Mouse (Mus musculus) erythroblast, adult 5-6 weeks (primary cell): ENCODE results near the gene Hdac5. TPM values are rescaled to one million over a fixed set of nuclear protein-coding genes. Genes with fewer than 3 reads are reported as not detected.

Source experiments
- ATAC-seq: replicated peaks from 2 replicates; pipeline ENCODE4 v1.8.0; 2016; ENCODE audit warnings: moderate number of reproducible peaks, mild to moderate bottlenecking, moderate TSS enrichment, inconsistent platforms; ENCODE audit not compliant: poor library complexity, low FRiP score, severe bottlenecking
- total RNA-seq, 2 experiments: library from RNA; stranded (forward) in 1 of 2; stranded (reverse) in 1 of 2; fragments of 150-400 nt in 1 of 2; fragments of 200-764, 138-1000 nt in 1 of 2; gene quantifications; 2 replicates each; pipeline versions ENCODE4 v1.2.3 to v1.2.4; 2015 to 2017; ENCODE audit warnings: low replicate concordance in 2 of 2

Hdac5 gene
- total RNA-seq (2015; ENCODE audit: low replicate concordance) (3.7 and 10.2 TPM in 2 replicates), total RNA-seq (2017; ENCODE audit: low replicate concordance) (13.3 and 17.3 TPM in 2 replicates)

DNA sequence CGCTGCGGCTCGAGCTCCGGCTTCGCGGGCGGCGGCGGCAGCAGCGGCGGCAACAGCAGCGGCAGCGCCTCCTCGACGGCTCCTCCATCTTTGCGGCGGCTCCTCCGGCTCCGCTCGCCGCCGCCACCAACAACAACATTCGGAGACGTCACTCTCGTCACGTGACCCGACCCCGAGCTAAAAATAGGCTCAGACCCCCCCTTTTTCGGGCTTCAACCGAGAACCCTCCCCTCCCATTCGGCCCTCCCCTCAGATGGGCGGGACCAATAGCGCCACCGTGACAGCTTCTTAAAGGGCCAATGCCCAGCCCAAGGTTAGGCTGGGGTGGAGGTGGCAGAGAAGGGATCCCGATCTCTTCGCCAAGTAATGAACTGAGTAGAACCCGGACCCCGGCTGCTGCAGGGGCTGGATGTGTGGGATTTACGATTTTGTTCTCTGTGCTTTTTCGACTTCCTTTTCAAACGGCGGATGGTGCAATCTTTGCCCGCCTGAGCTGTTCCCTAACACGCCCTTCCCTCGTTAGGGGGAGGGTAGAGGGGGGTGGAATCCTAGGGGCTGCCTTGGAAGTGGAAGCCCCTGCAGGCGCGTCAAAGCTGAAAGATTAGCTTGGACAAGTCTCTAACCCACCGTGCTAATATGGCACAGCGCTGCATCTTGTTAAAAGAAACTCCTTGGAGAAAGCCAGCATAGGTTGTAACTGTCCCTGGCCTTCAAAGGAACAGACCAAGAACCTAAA is at the start of gene Hdac5:
Hdac5 (minus strand) TSS at position 161 of the 736 bp plus-strand sequence.
- peak; percentile 97 for ATAC-seq

DNA sequence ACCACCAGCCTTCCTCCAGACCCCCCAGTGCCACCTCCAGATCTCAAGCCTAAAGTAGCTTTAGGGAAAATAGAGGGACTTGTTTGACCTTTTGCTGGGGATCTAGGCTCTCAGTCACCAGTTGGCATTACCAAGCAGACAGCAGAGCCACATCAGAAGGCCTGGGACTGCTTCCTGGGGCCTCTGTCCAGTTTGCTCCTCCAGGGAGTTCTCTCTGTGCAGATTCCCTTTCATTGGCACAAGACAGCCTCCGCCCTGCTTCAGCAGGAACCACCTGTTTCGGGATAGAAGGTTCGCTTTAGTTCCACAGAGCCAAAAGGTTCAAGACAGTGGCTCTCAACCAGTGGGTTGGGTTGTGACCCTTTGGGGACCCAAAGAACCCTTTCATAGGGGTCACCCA is 49.6 kb upstream of the Hdac5 start:
- no peak for ATAC-seq

DNA sequence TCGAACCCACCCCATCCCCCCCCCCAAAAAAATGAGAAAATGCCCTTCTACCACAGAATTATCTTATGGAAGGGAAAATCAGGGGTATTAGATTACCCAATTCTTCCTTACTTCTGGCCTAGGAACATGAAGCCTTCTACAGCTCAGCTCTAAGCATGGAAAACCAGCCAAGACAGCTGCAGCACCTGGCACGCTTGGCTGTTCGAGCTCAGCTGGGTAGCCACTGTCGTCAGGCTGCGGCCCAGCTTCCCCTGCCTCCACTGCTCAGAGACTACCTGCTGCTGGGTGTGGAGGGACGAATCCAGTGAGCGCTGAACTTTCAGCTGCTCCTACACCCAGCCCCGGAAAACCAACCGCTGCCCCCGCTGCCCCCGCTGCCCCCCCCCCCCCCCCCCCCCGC is 47.8 kb upstream of the Hdac5 start:
- no peak for ATAC-seq

DNA sequence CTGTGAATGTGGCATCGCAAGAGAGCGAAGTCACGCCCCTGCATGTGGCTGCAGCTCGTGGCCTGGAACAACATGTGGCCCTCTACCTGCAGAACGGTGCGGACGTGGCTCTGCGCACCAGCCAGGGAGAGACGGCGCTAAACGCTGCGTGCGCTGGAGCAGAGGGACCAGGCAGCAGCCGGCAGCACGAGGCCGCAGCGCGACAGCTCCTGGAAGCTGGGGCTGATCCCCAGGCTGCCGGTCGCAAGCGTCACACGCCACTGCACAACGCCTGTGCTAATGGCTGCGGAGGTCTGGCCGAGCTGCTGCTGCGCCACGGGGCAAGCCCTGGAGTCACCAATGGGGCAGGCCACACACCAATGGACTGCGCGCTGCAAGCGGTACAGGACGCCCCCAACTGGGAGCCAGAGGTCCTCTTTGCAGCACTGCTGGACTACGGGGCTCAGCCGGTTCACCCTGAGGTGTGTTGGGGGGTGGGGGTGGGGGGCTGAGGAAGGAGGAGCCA is 46.5 kb upstream of the Hdac5 start:
- ATAC-seq: no peak

DNA sequence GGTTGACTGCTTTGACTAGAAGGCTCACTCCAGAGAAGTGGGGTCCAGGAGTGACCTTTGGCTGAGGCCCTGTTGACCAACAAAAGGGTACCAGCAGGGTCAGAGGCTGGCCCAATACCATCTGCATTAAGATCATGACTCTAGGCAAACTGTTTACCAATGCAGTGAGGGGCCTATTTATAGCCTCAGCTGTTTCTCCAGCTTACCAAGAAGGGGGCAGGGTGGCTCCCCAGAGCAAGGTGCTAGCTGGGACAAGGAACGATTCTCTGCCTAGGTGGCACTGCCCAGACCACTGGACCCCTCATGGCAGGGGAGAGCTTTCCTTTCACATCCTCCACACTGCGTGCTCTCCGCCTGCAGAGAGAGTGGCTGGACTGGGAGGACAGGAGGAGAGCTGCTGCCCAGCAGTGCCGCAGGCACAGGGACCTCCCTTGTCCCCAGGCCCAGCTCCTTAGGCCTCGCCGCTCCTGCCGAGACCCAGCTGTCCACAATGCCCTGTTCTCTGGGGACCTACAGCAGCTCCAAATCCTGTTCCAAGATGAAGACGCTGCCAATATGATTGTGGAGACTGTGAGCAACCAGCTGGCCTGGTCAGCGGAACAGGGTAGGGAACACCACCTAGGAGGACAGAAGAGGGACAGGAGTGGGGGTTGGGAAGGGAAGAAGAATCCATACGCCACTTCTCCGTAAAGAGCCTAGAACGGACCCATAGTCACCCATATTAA is 38.7 kb upstream of the Hdac5 start, which contains the start of gene Asb16:
Asb16 (plus strand) TSS at position 224 of the 725 bp plus-strand sequence.
- ATAC-seq: no peak

DNA sequence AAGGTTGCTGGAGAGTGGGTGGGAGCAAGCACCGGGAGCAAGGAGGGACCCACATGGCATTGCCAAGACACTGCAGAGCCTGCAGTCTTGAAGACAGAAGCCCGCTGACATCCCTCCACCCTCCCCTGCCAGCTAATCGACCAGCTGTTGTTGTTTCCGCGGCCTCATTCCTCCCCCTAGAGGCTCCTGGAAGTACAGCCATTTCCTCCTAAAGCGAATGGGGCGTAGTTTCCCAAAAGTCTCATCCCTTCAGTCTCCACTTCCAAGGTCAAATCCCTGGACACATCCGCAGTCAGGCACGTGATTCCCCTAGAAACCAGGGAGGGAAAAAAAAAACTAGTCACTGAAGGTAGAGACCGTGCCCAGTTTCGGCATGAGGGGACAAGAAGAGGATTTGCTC is 37.5 kb upstream of the Hdac5 start:
- peak; percentile 66 for ATAC-seq

DNA sequence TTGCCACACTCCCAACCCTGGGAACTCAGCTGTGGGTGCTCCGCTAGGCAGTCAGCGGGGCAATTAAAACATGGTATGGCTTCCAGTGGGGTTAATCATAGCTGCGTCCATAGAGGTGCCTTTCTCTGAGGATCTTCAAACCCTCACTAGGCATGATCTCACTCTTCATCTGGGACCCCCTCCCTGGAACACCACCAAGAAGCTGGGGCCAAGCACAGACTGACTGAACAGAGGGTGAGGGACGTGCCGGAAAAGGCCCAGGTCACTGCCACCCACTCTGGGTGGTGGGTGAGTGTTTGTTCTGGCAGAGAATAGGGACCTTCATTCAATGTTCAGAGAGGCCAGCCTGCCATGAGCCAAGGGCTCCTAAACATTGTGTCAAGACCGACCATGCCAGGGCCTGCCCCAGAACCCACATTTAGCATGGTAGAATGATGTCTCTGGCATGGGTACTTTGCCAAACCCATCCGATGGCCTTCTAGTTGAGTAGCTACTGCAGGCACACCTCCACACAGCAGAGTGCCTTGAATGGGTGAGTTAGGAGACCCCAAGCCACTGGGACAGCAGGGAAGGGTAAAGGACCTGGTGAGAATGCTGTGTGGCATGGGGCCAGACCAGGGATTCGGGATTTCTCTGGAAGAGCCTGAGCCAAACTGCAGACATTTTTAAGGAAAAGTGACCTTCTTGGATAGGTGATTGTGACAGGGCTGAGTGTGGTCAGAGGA is 36.8 kb upstream of the Hdac5 start:
- ATAC-seq: no peak

DNA sequence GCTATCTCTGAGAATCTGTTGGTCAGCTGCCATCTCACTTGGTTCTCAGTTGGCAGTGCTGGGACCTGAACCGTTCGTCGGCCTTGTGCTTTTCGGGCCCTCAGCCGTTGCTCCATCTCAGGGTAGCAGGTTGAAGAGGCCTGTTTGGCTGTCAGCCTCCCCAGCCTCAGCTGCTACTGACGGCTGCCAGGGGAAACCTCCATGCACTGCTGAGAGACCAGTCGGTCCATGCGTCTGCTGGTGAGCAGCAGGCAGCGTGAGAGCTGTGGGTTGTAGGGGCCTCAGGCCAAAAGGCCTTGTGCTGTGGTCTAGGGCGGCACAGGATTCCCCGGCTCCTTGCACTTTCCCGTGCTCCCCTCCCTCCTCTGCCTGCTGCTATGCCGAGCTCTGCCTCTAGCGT is 35.9 kb upstream of the Hdac5 start:
- ATAC-seq: no peak

DNA sequence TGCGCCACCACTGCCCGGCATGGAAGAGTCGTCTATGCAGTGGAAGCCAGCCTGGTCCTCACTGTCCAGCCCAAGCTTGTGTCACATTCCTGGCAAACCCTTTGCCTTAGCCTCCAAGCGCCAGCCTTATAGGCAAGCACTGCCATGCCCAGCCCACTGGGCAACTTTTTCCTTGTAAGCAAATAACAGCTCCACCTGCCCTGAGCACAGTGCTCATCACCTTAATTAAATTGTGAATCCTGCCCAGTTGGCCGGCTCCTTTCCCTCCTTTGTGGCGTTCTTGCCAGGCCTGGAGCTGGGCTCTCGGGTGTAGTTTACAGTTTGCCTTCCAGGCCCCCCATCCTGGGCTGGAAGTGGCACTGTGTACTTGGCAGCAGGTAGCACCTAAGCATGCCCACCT is 33.2 kb upstream of the Hdac5 start:
- ATAC-seq: no peak

DNA sequence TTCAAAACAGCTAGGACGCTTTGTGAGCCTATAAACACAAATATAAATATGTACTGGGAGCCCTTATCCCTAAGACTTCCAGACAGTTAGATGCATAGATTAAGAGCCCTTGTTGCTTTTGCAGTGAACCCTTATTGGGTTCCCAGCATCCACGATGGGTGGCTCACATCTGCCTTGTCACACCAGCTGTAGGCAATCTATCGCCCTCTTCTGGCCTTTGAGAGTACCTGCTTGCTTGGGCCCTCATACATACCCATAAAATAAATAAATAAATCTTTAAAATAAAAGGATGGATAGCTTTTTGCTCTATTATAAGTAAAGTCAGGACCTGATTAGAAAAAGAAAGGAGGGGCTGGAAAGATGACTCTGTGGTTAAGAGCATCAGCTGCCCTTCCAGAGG is 28.6 kb upstream of the Hdac5 start:
- no peak for ATAC-seq

DNA sequence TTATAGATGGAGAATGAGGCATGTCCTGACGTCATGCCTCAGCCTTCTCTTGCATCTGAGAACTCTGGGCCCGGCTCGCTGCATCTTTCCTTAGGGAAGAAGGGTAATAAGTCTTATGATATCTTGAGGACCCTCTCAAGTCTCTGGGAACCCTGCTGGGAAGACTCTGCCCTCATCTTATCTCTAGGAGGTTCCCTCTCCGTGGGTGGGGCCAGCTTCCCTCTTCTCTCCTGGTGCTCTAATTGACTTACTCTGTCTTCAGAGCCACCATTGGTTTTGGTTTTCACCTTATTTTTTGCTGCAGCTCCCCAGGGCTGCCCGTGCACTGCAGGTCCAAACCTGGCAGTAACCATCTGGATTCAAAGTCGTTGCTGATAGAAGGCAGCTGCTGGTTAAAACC is 28.1 kb upstream of the Hdac5 start:
- ATAC-seq: no peak

DNA sequence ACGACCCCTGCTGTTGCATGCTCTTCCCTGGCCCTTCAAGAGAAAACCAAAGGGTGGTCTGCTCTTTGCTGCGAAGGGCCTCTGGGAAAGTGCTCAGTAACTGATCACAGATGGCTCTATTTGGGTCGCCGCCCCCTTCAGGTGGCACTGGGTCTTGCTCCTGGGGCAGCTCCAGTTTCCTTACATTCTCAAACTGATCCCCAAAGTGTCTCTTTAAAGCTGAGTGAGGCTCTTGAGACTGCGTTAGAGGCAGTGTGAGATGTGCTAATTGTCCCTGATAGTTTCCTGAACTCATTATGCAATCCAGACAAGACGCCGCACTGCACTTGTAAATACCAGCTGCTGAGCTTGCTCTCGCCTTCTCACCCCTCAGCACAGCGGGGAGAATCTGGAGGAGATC is 27.5 kb upstream of the Hdac5 start:
- ATAC-seq: 0 out of 2 replicates have a peak, but pooled peaks have one; percentile 27

DNA sequence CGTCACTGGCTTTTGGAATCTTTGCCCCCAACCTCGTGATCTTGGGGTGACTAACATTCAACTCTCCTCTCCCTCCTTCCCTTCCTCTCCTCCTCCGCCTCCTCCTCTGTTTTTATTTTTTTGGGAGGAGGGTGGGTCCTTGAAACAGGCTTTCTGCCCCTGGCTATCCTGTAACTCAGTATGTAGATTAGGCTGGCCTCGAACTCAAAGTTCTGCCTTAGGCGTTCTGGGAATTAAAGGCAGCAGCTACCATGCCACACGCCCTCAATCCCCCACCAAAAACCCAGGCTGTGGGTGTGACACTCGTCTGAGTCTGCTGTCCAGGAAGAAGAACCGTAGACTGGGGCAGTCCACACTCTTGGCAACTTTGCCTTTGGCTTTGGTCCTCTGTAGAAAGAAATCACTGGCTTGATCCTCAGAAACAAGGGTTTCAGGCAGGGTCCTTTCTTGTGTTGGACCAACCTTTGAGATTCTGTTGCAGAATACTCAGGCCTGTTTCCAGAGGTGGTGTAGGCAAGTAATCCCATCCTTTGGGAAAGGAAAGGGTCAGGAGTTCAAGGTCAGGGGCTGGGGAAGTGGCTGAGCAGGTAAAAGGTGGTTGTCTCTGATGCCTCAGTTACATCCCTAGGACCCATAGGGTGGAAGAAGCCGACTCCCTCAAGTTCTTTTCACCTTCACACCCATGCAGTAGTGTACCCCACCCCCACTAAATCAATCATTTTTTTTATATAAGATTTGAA is 19.6 kb upstream of the Hdac5 start:
- ATAC-seq: peak; percentile 46

DNA sequence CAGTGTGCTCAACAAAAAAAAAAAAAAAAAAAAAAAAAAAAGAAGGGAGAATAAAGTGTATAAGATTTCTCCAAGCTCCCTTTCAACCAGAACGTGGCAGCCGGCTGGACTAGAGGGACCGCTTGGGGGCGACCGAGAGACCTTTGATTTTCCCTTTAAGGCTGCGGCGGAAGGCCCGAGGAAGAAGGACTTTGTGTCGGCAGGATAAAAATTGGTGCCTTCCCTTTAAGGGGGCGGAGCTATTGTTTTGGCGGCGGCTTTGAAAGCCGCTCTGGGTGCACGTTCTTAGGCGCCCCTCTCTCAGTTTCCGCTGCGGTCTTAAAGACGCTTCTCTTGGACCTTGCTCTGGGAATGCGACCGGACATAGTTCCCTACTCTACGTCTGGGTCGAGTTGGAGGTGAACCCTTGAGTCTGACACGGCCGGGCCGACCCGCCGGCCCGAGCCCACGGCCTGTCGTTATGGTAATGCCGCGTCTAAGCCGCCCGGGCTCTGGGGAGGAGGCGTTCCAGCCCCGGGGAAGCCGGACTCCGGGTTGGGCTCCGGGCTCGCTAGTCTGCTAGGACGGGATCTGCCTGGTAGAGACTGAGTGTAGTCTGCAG is 18.8 kb upstream of the Hdac5 start, which contains the start of gene BC030867:
BC030867 (plus strand) TSS at position 253 of the 601 bp plus-strand sequence.
- ATAC-seq: peak; percentile 88

DNA sequence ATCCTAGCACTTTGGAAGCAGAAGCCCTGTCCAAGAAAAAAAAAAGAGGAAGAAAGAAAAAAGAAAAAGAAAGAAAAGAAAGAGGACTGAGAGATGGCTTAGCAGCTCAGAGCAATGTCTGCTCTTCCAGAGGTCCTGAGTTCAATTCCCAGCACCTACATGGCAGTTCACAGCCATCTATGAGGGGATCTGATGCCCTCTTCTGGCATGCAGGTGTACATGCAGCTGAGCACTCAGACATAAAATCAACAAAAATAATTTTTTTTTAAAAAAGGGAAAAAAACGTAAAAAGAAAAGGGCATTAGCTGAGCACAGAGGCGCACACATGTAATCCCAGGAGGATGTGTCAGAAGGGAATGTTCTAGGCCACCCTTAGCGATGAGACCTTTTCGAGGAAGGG is 16.9 kb upstream of the Hdac5 start:
- no peak for ATAC-seq

DNA sequence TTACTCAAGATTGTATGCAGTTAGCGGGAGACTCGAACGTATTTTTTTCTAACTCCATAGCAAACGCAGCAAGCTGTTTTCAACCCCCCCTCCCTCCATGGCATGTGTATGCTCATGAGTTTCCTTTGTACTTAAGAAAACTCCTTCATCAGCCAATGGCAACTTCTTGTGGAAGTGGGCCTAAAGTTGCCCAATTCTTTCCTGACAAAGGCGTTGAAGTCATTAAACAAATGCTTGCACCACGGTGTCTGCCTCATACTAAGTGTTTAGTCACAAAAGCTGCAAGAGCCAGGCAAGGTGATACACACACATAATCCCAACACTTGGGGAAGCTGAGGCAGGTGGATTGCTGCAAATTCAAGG is 16.3 kb upstream of the Hdac5 start:
- no peak for ATAC-seq

DNA sequence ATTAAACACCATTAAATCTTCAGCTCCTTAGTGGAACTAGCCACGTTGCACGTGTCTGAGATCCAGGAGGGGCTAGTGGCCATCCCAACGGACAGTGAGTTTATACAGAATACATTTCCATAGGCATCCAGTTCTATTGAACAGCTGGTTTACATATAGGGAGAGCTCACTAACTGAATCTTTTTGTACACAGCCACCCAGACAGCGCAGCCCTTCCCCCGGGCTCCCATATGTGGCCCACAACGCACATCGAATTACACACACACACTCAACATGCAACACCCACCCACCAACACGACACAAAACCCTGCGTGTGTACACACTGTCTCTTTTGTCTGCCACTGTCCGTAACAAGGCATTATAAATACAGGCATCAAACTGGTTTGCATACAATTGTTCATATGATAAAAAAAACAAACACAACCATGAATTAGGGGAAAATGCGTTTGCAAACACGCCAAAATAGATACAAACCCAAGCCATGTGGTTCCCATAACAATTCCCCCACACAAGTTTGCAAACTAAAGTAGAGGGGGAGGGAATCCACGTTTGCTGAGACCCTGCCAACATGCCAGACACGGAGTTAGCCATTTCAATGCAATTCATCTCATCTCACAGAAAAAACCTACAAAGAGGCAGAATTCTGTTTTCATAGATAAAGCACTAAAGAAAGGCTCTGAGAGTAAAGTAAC is 15.8 kb upstream of the Hdac5 start:
- no peak for ATAC-seq

DNA sequence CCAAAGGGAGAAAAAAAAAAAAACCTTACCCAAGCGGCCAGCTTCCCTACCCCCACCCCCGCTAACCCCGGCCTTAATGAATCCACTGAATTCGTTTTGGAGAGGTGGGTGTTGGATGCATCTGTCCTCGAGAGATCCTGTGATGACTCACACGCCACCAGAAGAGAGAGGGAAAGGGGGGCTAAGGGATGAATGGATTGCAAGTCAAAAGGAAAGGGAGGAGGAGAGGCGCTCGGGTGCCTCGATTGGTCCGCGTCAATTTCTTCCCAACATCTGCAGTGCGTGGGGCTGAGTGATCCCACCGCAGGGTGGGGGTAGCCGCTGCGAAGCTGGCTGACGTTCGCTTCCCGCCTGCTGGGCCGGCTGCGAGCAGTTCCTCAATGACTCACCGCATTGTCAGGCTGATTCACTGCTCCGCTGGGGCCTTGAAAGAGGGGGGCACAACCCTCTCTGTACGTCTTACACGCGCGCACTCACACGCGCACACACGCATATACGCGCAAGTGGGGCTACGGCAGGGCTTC is 15.0 kb upstream of the Hdac5 start:
- no peak for ATAC-seq
